Mouse (Mus musculus): ENCODE measurements around the gene Depdc1a.
"Not testable (repeated sequence)": the region's sequence is repeated elsewhere in the genome, so short reads cannot be mapped to it uniquely, and the experiment has no call there.

Gene Depdc1a

DNA sequence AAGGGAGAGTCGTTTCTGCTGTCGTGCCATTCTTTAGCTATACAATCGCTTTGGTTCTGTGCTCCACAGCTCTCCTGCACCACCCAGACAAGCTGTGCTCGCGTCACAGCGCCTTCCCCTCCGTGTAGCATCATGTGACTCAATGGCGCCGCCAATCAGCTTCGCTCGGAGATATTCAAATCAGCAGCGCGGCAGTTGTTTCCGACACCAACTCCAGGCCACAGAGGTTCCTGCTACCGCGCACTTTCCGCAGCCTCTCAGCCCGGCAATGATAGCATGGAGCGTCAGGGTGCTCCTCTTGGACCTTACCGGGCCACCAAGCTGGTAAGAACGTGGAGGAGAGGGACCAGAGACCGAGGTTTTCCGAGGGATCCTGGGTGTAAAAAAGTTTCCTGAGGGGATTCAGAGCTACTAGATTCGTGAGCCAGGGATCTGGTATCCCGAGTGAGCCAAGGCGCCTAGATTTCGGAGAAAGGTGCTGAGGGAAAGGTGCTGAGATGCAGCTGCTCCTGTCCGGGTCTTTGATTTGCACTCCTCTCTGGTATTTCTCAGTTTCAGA, at the start of gene Depdc1a:
Gene Depdc1a (plus strand): TSS at position 191 of the 559 bp plus-strand sequence.
- peak; percentile 94 for DNase-seq

DNA sequence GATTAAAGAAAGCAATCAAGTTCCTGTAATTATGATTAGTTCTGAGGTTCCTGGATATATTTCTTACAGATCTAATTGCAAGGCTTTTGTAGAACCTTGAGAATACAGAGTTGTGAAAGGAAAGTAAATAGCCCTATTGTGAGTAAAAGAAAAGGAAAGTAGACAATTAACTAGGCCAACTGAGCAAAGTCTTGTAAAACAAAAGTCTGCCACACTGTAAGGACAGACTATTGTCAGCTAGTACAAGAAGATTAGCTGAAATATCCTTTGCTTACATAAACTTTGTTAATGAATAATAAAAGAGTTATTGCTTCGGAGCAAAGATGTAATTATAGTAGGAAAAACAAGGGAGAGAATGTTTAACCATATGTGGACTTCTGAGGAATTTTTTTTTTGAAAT, 25.2 kb upstream of the Depdc1a start:
- no peak for DNase-seq

DNA sequence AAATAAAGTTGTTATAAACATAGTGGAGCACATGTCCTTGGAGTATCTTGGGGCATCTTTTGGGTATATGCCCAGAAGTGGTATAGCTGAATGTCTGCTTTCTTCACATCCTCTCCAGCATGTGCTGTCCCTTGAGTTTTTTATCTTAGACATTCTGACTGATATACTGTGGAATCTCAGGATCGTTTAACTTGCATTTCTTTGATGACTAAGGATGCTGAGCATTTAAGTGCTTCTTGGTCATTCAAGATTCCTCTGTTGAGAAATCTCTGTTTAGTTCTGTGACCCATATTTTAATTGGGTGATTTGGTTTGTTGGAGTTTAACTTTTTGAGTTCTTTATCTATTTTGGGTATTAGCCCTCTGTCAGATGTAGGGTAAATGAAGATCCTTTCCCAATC, 19.8 kb upstream of the Depdc1a start:
- no peak for DNase-seq

DNA sequence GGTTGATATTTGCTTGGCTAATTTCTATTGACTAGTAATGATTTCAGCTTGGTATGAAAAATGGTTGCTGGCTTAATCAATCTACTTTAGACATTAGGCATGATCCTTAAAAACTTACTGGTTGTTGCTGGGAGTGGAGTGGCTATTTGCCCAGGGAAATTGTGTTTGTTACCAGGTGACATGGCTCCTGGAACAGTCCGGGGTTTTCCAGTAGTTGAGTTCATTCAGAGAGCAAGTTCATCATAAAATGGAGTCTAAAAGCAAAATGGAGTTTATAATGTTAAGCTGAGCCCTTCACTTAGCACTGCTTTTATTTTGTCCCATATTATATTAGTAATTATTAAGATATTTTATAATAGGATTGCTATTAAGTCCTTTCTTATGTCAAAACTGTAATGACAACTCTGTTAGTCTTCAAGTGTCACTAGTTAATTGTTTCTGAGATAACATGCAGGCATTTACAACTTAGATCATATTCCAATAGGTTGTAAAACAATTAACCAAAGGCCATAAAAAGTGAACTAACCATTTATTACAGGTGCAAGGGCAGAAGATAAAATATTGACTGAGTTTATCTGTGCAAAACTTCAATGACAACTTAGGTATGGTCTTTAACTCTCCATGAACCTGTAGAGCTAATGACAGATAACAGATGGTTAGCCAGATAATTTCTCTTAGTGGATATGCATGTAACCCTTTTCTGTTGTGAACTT, 17.8 kb upstream of the Depdc1a start:
- no peak for DNase-seq

DNA sequence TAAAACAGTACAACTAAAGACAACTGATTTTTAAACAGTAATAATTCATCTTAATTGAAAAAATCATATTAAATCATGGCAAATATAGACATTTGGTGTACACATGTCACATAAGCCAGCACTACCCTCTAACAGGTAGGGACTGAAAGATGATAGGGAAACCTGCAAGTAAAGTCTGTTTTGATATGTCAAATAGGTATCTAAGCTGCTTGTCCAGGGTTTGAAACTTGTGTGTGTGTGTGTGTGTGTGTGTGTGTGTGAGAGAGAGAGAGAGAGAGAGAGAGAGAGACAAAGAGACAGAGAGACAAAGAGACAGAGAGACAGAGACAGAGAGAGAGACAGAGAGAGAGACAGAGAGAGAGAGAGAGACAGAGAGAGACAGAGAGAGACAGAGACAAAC, 524 bp upstream of the Depdc1a start:
- DNase-seq, result not testable (repeated sequence)

DNA sequence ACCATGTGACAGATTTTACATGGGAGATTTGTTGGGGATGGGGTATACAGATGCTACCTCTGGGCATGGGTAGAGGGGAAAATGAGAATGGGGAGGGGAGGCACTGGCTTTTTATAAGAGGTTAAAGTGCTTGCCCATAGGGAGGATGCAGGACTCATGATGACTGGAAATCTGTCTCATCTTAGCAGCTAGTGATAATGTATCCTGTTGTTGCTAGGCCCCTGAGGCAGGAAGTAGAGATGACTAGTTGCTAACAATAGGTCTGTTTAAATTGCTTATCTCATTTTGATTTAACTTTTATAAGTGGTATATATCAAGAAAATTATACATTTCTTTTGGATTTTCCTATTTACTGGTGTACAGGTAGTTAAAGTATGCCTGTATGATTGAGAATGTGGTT, 13.7 kb downstream of the Depdc1a start:
- DNase-seq, result no peak

DNA sequence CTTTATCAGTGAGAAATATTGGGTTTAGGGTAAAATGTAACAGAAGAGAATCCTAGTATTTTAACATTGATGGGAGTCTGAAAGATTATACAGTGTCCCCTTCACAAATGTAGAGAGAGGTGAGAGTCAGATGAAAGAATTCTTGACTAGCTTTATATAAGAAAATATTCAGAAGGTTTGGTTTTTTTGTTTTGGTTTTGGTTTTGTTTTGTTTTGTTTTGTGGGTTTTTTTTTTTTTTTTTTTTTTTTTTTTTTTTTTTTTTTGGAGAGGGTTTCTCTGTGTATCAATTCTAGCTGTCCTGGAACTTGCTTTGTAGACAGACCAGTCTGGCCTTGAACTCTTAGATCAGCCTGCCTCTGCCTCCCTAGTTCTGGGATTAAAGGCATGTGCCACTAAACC, 33.3 kb downstream of the Depdc1a start:
- no peak for DNase-seq

DNA sequence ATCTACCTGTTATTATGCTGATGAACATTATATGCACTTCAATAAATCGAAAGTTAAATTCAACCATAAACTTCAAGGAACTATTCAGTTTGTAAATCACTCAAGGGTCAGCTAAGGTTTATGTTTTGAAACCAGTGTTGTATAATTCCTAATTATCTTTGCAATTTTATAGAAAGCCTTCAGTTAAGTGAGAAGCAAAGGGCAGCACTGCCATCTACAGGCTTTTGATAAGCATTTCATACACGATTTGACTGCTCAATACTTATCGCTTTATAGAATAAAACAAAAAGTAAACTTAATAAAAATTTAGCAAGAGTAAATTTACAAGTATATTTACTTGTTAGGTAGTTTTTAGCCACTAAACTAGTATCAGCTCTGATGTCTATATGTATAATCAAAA, 53.1 kb downstream of the Depdc1a start:
- peak in 1 of 2 experiments; percentile 7 for DNase-seq

DNA sequence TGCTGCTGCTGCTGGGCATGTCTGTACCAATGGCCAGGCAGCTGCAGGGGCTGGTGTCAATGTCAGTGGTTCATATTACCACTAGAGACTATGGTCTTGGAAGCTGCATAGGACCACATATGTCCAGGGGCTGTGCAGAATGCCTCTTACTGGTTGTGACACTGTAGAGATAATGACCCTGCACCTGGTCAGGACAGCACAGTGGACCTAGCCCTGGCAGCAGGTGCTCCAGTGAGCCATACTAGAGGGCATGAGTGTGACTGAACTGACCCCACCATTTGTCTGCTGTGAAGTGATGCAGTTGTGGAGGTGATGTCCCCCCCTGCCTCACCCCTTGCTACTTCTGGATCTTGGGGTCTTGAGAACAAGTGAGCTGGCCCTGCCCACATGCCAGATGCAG, 55.0 kb downstream of the Depdc1a start:
- DNase-seq, result peak in 1 of 2 experiments; percentile 27
